Mouse (Mus musculus) forebrain, embryonic 11.5 days (tissue): ENCODE measurements at regions not wholly inside any gene's neighbourhood (a gene's known extent, or its start where the extent isn't known, plus 50 kb on each side); places are given as distances from the start of the nearest gene placed in this dataset.
A peak's percentile ranks its signal among the peaks of the same experiment; 100 is the strongest.

Source experiments
- ATAC-seq: fragments of 200-750 bp; cut with Nextera tagmentation; replicated peaks from 2 replicates; pipeline ENCODE4 v1.8.0; 2017; ENCODE audit warnings: moderate TSS enrichment; ENCODE audit not compliant: low FRiP score
- DNase-seq: peaks from one replicate; pipeline ENCODE4 v3.0.0-alpha.2; 2017; ENCODE audit warnings: low spot score
- H3K27ac ChIP-seq: fragments of 300-500 bp; sonication (generic); 2 replicates; pipeline ENCODE4 v1.5.1; 2014; ENCODE audit warnings: low read depth, low read length
- H3K27me3 ChIP-seq: fragments of 300-500 bp; sonication (generic); 2 replicates; pipeline ENCODE4 v1.6.1; 2014; ENCODE audit warnings: mild to moderate bottlenecking, low read length, mixed read lengths; ENCODE audit not compliant: control insufficient read depth, insufficient read depth
- H3K36me3 ChIP-seq: fragments of 300-500 bp; sonication (generic); 2 replicates; pipeline ENCODE4 v1.6.1; 2014; ENCODE audit warnings: mild to moderate bottlenecking, low read length, moderate library complexity, mixed read lengths; ENCODE audit not compliant: control insufficient read depth, insufficient read depth
- H3K4me1 ChIP-seq: fragments of 300-500 bp; sonication (generic); replicated peaks from 2 replicates; pipeline ENCODE4 v1.6.1; 2014; ENCODE audit warnings: low read length, mixed read lengths; ENCODE audit not compliant: control insufficient read depth, insufficient read depth
- H3K4me2 ChIP-seq: fragments of 300-500 bp; sonication (generic); 2 replicates; pipeline ENCODE4 v1.6.1; 2014; ENCODE audit warnings: low read depth, mild to moderate bottlenecking, low read length, moderate library complexity, mixed read lengths; ENCODE audit not compliant: severe bottlenecking
- H3K4me3 ChIP-seq: fragments of 300-500 bp; sonication (generic); 2 replicates; pipeline ENCODE4 v1.5.1; 2014; ENCODE audit warnings: low read depth, low read length
- H3K9ac ChIP-seq: fragments of 300-500 bp; sonication (generic); 2 replicates; pipeline ENCODE4 v1.6.1; 2014; ENCODE audit warnings: low read length
- H3K9me3 ChIP-seq: fragments of 300-500 bp; sonication (generic); 2 replicates; pipeline ENCODE4 v1.6.1; 2016; ENCODE audit warnings: low read length, mixed read lengths; ENCODE audit not compliant: control insufficient read depth
- WGBS: fragments of 180-500 bp; shearing (Covaris S2); extraction: QIAGEN DNeasy Blood & Tissue Kit; methylation state at CpG from one replicate; pipeline ENCODE4 v1.1.7; 2014; 5-methylcytosine and 5-hydroxymethylcytosine counted together

GRCm38 (mm10) chr4:137181252-137181651 is 96.0 kb upstream of the Wnt4 start:
- H3K9ac ChIP-seq: no peak overlapping the region
- H3K4me1 ChIP-seq: no peaks in the 10 kb centered on the region
- ATAC-seq (no peak), DNase-seq (no peak)
- H3K4me3 ChIP-seq: no peak overlapping the region
- 72% methylated on average over 8 of the region's 8 CpGs for WGBS
- H3K9me3 ChIP-seq: no peaks in the 10 kb centered on the region
- no peak overlapping the region for H3K27ac ChIP-seq
- H3K27me3 ChIP-seq: no peaks in the 10 kb centered on the region
- no peak overlapping the region for H3K4me2 ChIP-seq
- H3K36me3 ChIP-seq: no peaks in the 10 kb centered on the region

DNA sequence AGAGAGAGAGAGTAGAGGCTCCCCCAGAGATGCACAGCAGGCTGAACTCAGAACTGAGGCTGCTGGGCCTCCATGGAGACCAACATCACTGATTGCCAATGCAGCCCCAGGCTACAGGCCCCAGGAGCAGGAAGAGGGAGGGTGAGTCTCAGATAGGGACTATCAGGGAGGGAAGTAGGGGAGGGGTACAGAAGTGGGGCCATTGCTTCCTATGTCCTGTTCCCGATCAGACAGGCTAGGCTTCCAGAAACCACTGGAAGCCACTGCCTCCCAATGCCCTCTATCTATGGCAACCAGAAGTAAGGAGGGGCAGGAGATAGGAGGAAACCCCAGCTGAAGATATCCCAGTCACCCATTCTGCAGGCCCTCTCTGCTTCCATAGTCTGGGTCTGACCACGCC is 97.2 kb upstream of the Wnt4 start:
- Histone ChIP-seq H3K9me3 (no peaks in the 10 kb centered on the region), H3K27me3 (no peaks in the 10 kb centered on the region), H3K4me2 (no peak overlapping the region), H3K9ac (no peak overlapping the region), H3K4me3 (no peak overlapping the region), H3K36me3 (no peaks in the 10 kb centered on the region), H3K4me1 (no peaks in the 10 kb centered on the region), H3K27ac (no peak overlapping the region)
- 87% methylated on average over 2 of the region's 2 CpGs for WGBS
- no peak for DNase-seq
- ATAC-seq: no peak

GRCm38 (mm10) chr4:137178833-137179232 is 98.5 kb upstream of the Wnt4 start:
- H3K9me3 ChIP-seq: no peaks in the 10 kb centered on the region
- DNase-seq (no peak), ATAC-seq (no peak)
- no peak overlapping the region for H3K4me3 ChIP-seq
- H3K27ac ChIP-seq: no peak overlapping the region
- 76% methylated on average over 3 of the region's 3 CpGs for WGBS
- H3K27me3 ChIP-seq: no peaks in the 10 kb centered on the region
- no peak overlapping the region for H3K4me2 ChIP-seq
- H3K4me1 ChIP-seq: no peaks in the 10 kb centered on the region
- H3K9ac ChIP-seq: no peak overlapping the region
- no peaks in the 10 kb centered on the region for H3K36me3 ChIP-seq

- Histone ChIP-seq H3K27me3 (peaks cover 2% of the 10 kb centered on the region; the same call in 1 of the 2 replicates), H3K4me2 (peak overlapping the region; percentile 36; the same call in 1 of the 2 replicates), H3K27ac (no peak overlapping the region), H3K4me1 (no peaks in the 10 kb centered on the region), H3K9ac (no peak overlapping the region), H3K9me3 (no peaks in the 10 kb centered on the region), H3K4me3 (no peak overlapping the region), H3K36me3 (no peaks in the 10 kb centered on the region)
- whole genome bisulfite sequencing: 41% methylated on average over 9 of the region's 9 CpGs
- no peak for DNase-seq
- ATAC-seq: no peak
Observed at GRCm38 (mm10) chr4:137164933-137165332, 112.4 kb upstream of the Wnt4 start.

DNA sequence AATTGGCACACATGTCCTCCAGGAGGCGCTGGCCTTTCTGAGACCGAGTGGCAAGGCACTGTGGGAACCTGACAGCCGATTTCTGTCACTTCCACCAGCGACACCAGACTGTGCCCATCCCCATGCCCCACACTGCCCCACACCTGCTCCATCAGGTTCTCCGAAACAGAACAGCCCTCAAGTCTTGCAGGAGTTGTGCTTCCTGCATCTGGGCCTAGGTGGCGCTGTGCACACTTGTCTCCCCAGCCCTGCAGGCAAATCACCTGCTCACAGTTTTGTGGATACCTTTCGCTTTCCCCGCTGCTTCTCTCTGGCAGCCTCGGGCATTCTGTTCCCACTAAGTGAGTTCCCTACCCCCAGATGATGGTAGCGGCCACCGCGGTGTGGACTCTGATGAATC is 112.9 kb upstream of the Wnt4 start:
- WGBS: 2% methylated on average over 12 of the region's 12 CpGs
- peaks cover 2% of the 10 kb centered on the region; the same call in 1 of the 2 replicates for H3K27me3 ChIP-seq
- H3K9me3 ChIP-seq: no peaks in the 10 kb centered on the region
- peak; percentile 92 for DNase-seq
- no peak overlapping the region for H3K9ac ChIP-seq
- no peak for ATAC-seq
- H3K4me1 ChIP-seq: no peaks in the 10 kb centered on the region
- H3K27ac ChIP-seq: no peak overlapping the region
- H3K4me2 ChIP-seq: peak overlapping the region; percentile 36; the same call in 1 of the 2 replicates
- H3K36me3 ChIP-seq: no peaks in the 10 kb centered on the region
- no peak overlapping the region; the same call in 1 of the 2 replicates for H3K4me3 ChIP-seq

GRCm38 (mm10) chr4:137163962-137164361 is 113.3 kb upstream of the Wnt4 start:
- Histone ChIP-seq H3K9me3 (no peaks in the 10 kb centered on the region), H3K4me2 (no peak overlapping the region), H3K9ac (no peak overlapping the region), H3K36me3 (no peaks in the 10 kb centered on the region), H3K27ac (no peak overlapping the region), H3K27me3 (peaks cover 2% of the 10 kb centered on the region; the same call in 1 of the 2 replicates), H3K4me1 (no peaks in the 10 kb centered on the region), H3K4me3 (no peak overlapping the region)
- 65% methylated on average over 12 of the region's 12 CpGs for WGBS
- DNase-seq (no peak), ATAC-seq (no peak)

DNA sequence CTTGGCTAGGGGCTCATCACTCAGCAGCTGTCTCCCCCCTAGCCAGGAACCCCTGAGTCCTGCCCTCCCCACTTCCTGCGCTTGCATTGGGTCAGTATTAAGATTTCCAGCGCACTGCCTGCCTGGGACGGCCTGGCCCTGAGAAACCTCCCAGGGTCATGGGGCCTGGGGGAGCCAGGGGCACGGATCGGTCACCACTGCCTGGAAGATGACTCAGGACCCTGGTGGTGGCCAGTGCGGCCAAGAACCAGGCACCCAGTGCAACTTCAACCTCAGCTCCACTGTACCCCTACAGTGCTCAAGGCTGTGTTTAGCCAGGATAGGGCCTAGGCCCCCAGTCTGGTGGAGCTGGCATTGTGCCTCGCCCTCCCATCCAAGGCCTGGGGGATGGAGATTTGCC is 111.9 kb upstream of the Zbtb40 start:
- 78% methylated on average over 7 of the region's 7 CpGs for WGBS
- no peaks in the 10 kb centered on the region for H3K36me3 ChIP-seq
- no peak overlapping the region for H3K9ac ChIP-seq
- H3K4me2 ChIP-seq: no peak overlapping the region
- 0 out of 2 replicates have a peak, but pooled peaks cover 2% of the 10 kb centered on the region for H3K27me3 ChIP-seq
- DNase-seq: no peak
- no peak overlapping the region for H3K27ac ChIP-seq
- no peaks in the 10 kb centered on the region for H3K4me1 ChIP-seq
- ATAC-seq: no peak
- H3K9me3 ChIP-seq: no peaks in the 10 kb centered on the region
- H3K4me3 ChIP-seq: no peak overlapping the region

- 88% methylated on average over 9 of the region's 9 CpGs for WGBS
- no peak for DNase-seq
- H3K36me3 ChIP-seq: no peaks in the 10 kb centered on the region
- no peak overlapping the region for H3K4me3 ChIP-seq
- no peaks in the 10 kb centered on the region for H3K4me1 ChIP-seq
- no peaks in the 10 kb centered on the region for H3K27me3 ChIP-seq
- H3K27ac ChIP-seq: no peak overlapping the region
- no peak overlapping the region for H3K4me2 ChIP-seq
- H3K9ac ChIP-seq: no peak overlapping the region
- no peaks in the 10 kb centered on the region for H3K9me3 ChIP-seq
- no peak for ATAC-seq
Observed at GRCm38 (mm10) chr4:137158201-137158600, 109.6 kb upstream of the Zbtb40 start.

- DNase-seq (no peak), ATAC-seq (no peak)
- no peaks in the 10 kb centered on the region for H3K36me3 ChIP-seq
- no peak overlapping the region for H3K4me2 ChIP-seq
- H3K4me1 ChIP-seq: no peaks in the 10 kb centered on the region
- WGBS: 65% methylated on average over 11 of the region's 11 CpGs
- no peak overlapping the region for H3K27ac ChIP-seq
- no peaks in the 10 kb centered on the region for H3K9me3 ChIP-seq
- H3K27me3 ChIP-seq: no peaks in the 10 kb centered on the region
- no peak overlapping the region for H3K4me3 ChIP-seq
- no peak overlapping the region for H3K9ac ChIP-seq
Observed at GRCm38 (mm10) chr4:137156441-137157105, 108.0 kb upstream of the Zbtb40 start.
